Mouse (Mus musculus) ES-E14 (cell line): ENCODE data around the gene Ppp4r2. TPM values are rescaled to one million over a fixed set of nuclear protein-coding genes. Genes with fewer than 3 reads are reported as not detected.

Source experiments
- DNase-seq: peaks from one replicate; pipeline ENCODE4 v3.0.0-alpha.2; 2013; ENCODE audit warnings: low read depth, low spot score
- H3K27ac ChIP-seq: 2 replicates; pipeline ENCODE4 v1.5.1; 2012; ENCODE audit warnings: low read depth, mild to moderate bottlenecking, low read length, moderate library complexity, mixed read lengths; ENCODE audit not compliant: poor library complexity, insufficient read depth, severe bottlenecking
- H3K36me3 ChIP-seq: 2 replicates; pipeline ENCODE4 v1.6.1; 2012; ENCODE audit warnings: mild to moderate bottlenecking, low read length, moderate library complexity, mixed read lengths; ENCODE audit not compliant: control insufficient read depth, poor library complexity, insufficient read depth, severe bottlenecking
- H3K4me1 ChIP-seq, 2 experiments: fragments of 150-350 bp in 1 of 2; sonication (generic) in 1 of 2; 2 replicates each; pipeline ENCODE4 v1.6.1; 2012; ENCODE audit warnings: low read length in 2 of 2, mild to moderate bottlenecking in 1 of 2, mixed read lengths in 1 of 2; ENCODE audit not compliant: control insufficient read depth in 2 of 2, insufficient read depth in 2 of 2, poor library complexity in 1 of 2
- H3K4me3 ChIP-seq, 2 experiments: fragments of 150-350 bp in 1 of 2; sonication (generic) in 1 of 2; 2 replicates each; pipeline ENCODE4 v1.5.1; 2012; ENCODE audit warnings: low read length in 2 of 2, low read depth in 1 of 2, mild to moderate bottlenecking in 1 of 2, mixed read lengths in 1 of 2; ENCODE audit not compliant: insufficient read depth in 1 of 2, poor library complexity in 1 of 2, severe bottlenecking in 1 of 2
- H3K9ac ChIP-seq: 2 replicates; pipeline ENCODE4 v1.6.1; 2012; ENCODE audit warnings: low read depth, mild to moderate bottlenecking, low read length, mixed read lengths; ENCODE audit not compliant: poor library complexity, insufficient read depth, severe bottlenecking
- H3K9me3 ChIP-seq: fragments of 150-350 bp; sonication (generic); 2 replicates; pipeline ENCODE4 v1.6.1; 2012; ENCODE audit warnings: low read depth, mild to moderate bottlenecking, low read length; ENCODE audit not compliant: control insufficient read depth, insufficient read depth
- CHD2 ChIP-seq: IDR thresholded peaks from 2 replicates; pipeline ENCODE4 v1.6.1; 2014; ENCODE audit warnings: mild to moderate bottlenecking, low read depth, low read length, inconsistent platforms
- HCFC1 ChIP-seq: IDR thresholded peaks from 2 replicates; pipeline ENCODE4 v1.6.1; 2012; ENCODE audit warnings: low read length, inconsistent platforms, borderline replicate concordance; ENCODE audit not compliant: insufficient read depth
- MAFK ChIP-seq: IDR thresholded peaks from 2 replicates; pipeline ENCODE4 v1.6.1; 2014; ENCODE audit warnings: mild to moderate bottlenecking, low read depth, low read length, inconsistent platforms; ENCODE audit not compliant: insufficient read depth
- ZC3H11A ChIP-seq: IDR thresholded peaks from 2 replicates; pipeline ENCODE4 v1.6.1; 2012; ENCODE audit warnings: low read depth, mild to moderate bottlenecking, inconsistent platforms, low read length, borderline replicate concordance
- ZNF384 ChIP-seq: IDR thresholded peaks from 2 replicates; pipeline ENCODE4 v1.6.1; 2012; ENCODE audit warnings: low read depth, low read length, inconsistent platforms
- in situ Hi-C, 2 experiments: fragments of 600-800 bp; cut with MboI; formaldehyde crosslinking; loops; one replicate each; pipeline ENCODE4 v1.15.1; 2025; ENCODE audit warnings: low sequenced_read_pairs in 2 of 2, inconsistent platforms in 1 of 2; ENCODE audit not compliant: unreplicated experiment in 2 of 2
- total RNA-seq: library from RNA; depleted of rRNA; stranded (reverse); fragments of 300-350 nt; gene quantifications from 2 replicates; pipeline ENCODE4 v1.2.3, GENCODE M21; 2012

Gene Ppp4r2
- total RNA-seq, 1 experiment = 66.8 TPM

DNA sequence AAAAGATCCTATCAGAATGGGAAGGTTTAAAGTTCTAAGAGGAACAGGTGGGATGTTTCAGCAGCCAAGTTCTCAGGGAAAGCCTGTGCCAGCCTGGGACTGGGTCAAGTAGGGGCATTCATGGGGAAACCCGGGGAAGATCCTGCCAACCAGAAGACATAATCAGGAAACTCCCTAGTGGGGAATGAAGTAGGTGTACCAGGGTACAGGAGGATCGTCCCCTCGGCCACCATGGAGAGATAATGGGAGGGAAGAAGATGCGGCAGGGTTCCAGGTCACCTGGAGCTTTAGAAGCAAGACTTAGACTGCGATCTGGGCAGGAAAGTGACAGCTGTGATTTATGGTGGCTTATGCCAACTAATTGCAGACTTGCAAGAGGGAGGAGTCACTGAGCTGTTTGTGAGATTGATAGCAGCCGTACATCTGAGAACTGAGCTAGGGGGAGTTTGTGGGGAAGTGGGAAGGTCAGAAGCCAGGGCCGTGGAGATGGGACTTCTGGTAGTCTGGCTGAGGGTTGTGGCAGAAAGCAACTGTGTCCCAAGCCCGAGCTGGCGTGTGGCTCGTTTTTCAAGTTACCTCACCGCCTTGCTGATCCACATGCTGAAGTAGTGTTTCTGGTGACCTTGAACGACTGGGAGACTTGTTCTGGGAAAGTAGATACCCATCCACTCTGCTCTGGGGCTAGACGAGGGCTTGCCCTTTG, 30.9 kb upstream of the Ppp4r2 start:
- Histone ChIP-seq H3K27ac (no peak overlapping the region), H3K4me1 (peaks cover 3 to 5% of the 10 kb centered on the region in 2 experiments; a peak in 3 of 4 replicates), H3K4me3 (no peak overlapping the region), H3K9me3 (no peaks in the 10 kb centered on the region), H3K36me3 (no peaks in the 10 kb centered on the region), H3K9ac (no peak overlapping the region)
- in situ Hi-C loops = no loop called here
- DNase-seq = no peak
- no peak for TF ChIP-seq ZNF384
- no peak for TF ChIP-seq MAFK
- no peak for TF ChIP-seq HCFC1
- TF ChIP-seq ZC3H11A = no peak

DNA sequence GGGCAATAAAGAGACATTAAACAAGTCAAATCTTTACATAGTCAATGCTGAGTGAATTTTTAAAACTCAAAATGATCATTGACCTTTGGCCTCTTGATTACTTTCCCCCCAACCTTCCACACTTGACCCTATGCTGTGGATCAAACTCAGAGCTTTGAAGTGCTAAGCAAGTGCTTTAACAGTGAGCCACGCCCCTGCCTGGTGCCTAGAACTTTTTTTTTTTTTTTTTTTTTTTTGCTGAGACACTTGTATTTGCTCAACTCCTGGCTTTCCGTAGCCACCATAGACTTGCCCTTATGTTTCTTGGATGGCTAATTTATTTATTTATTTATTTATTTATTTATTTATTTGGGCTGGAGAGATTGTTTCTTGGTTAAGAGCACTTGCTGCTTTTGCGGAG, 30.2 kb upstream of the Ppp4r2 start:
- H3K27ac ChIP-seq = no peak overlapping the region
- no peak overlapping the region for H3K9ac ChIP-seq
- in situ Hi-C loops = no loop called here
- peaks cover 3 to 5% of the 10 kb centered on the region in 2 experiments; a peak in 3 of 4 replicates for H3K4me1 ChIP-seq
- no peaks in the 10 kb centered on the region for H3K36me3 ChIP-seq
- H3K9me3 ChIP-seq = no peaks in the 10 kb centered on the region
- peak; percentile 33 for DNase-seq
- peak; percentile 94 for TF ChIP-seq ZNF384
- TF ChIP-seq CHD2 = no peak
- no peak overlapping the region for H3K4me3 ChIP-seq

DNA sequence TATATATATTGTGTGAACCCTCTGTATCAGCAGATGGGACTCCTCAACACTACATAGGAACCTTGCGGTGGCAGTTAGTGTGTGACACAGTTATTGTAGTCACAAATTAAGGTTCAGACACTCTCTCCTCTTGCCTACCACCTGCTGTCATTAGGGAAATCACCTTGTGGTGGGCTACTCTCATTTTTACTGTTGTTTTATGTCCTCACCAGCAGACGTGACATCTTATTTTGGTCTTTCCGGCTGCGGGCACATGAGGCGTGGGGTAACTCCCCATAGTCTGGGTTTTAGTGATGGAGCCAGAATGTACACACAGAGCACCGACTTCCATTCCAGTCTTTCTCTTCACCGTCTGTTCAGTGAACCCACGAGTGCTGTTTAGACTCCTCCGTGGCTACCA, 26.2 kb upstream of the Ppp4r2 start:
- in situ Hi-C loops = no loop called here
- no peaks in the 10 kb centered on the region for H3K9me3 ChIP-seq

DNA sequence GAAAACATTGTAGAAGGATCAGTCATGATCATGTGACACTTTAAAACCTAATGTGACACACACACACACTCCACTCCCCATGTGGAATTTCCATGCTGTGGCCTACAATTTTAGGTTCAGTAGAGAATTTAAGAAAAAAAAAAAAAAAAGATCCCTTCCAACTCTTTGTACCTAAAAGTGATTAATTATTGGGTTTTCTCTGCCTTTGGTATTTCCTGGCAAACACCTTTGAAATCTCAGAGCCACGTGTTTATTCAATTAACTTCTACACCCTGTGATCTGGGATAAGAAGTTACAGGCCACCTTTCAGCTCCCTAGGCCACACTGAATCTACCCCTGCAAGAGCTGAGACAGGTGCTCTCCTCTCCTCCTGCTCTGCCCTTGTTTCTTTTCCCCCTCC, 25.7 kb upstream of the Ppp4r2 start:
- H3K4me3 ChIP-seq = no peak overlapping the region

More for the DNA sequence above, 26.2 kb upstream of the Ppp4r2 start:
- Histone ChIP-seq H3K4me1 (peaks cover 3 to 5% of the 10 kb centered on the region in 2 experiments; a peak in 3 of 4 replicates), H3K36me3 (no peaks in the 10 kb centered on the region), H3K27ac (no peak overlapping the region), H3K9ac (no peak overlapping the region), H3K4me3 (no peak overlapping the region)
- no peak for DNase-seq
- TF ChIP-seq HCFC1 = no peak
- no peak for TF ChIP-seq ZC3H11A
- TF ChIP-seq ZNF384 = no peak
- TF ChIP-seq CHD2 = no peak
- no peak for TF ChIP-seq MAFK

DNA sequence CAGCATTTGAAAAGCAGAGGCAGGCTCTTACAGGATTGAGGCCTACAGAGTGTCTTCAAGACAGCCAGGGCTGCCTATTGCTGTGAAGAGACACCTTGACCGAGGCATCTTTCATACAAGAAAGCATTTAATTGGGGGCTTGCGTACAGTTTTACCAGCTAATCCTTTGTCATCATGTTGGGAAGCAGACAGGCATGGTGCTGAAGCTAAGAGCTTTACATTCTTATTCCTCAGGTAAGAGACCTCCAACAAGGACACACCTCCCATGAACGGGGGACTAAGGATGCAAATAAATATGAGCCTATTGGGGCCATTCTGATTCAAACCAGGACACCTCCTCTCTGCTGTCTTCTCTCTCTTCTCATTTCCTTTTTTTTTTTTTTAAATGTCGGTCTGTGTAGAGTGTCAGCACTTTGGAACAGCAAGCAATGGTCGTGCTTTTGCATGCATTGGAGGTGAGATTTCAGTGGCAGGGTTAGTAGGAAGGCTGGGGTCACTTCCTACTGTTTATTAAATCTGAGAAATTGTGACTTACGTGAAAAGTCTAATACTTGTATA, 25.1 kb upstream of the Ppp4r2 start:
- Histone ChIP-seq H3K9me3 (no peaks in the 10 kb centered on the region), H3K9ac (no peak overlapping the region), H3K27ac (no peak overlapping the region), H3K4me1 (no peaks in the 10 kb centered on the region), H3K36me3 (no peaks in the 10 kb centered on the region), H3K4me3 (no peak overlapping the region)
- no peak for TF ChIP-seq MAFK
- DNase-seq = no peak
- in situ Hi-C loops = no loop called here

More for the DNA sequence above, 25.7 kb upstream of the Ppp4r2 start:
- Histone ChIP-seq H3K4me1 (peaks cover 2 to 3% of the 10 kb centered on the region in 2 experiments; a peak in 3 of 4 replicates), H3K36me3 (no peaks in the 10 kb centered on the region), H3K27ac (no peak overlapping the region), H3K9me3 (no peaks in the 10 kb centered on the region), H3K9ac (no peak overlapping the region)
- no peak for DNase-seq
- in situ Hi-C loops = no loop called here
- TF ChIP-seq ZC3H11A (no peak), MAFK (no peak), CHD2 (no peak), ZNF384 (no peak)
